ENCODE assay signal across 13 mouse cellular contexts in the genomic region with DNA sequence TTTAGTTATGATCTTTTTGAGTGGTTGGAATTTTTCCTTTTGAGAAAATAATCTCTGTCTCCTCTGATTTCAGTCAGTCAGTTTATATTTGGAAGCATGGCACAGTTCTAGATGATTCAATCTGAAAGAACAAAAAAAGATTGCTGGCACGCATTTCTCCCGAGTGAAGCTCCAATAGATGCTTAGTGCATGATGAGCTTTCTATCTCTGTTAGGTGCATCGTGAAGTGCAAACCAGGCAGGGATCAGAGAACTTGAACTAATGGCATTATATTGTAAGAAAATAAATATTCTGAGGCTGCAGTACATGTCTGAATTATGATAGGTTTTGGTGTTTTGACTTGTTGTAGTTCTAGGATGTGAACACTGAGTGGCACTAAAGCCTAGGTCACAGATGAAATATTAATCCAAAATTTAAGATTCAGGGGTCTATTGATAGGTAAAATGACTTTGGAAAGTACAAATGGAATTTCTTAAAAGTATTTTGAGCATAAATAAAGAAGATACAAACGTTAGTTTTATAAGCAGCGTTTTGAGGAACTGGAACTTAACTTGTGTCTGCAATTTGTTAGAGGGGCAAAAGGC. TPM values are rescaled to one million over a fixed set of nuclear protein-coding genes. Genes with fewer than 3 reads are reported as not detected.
DNase-seq lines count a peak whose midpoint lies in the region; ATAC-seq and TF ChIP-seq lines count a peak whose summit lies in the region.
"Had no signal": no experiment of that assay in that cellular context is flagged by ENCODE, and none has a peak within 500 bp of the region (broad histone marks: within the 10 kb centered on the region; RNA-seq: fewer than 3 reads in every experiment).

No protein-coding gene starts in this region.

- H3K9me3 ChIP-seq in embryonic facial prominence, embryonic 11.5 days (replicated peaks; ENCODE audit: control insufficient read depth, low read length), result no peaks in the 10 kb centered on the region
- H3K9me3 ChIP-seq in embryonic facial prominence, embryonic 10.5 days, result no peaks in the 10 kb centered on the region
- H3K9me3 ChIP-seq in lung, postnatal 0 days (ENCODE audit: low read length), result no peaks in the 10 kb centered on the region
- H3K9me3 ChIP-seq: embryonic facial prominence, embryonic 15.5 days; intestine, embryonic 15.5 days; midbrain, embryonic 10.5 days had no signal

- H3K27me3 ChIP-seq in embryonic facial prominence, embryonic 11.5 days (ENCODE audit: control insufficient read depth, insufficient read depth, low read length), result no peaks in the 10 kb centered on the region
- no peaks in the 10 kb centered on the region for H3K27me3 ChIP-seq in embryonic facial prominence, embryonic 10.5 days (replicated peaks; ENCODE audit: low read depth, poor library complexity, severe bottlenecking)
- H3K27me3 ChIP-seq in lung, postnatal 0 days (replicated peaks; ENCODE audit: insufficient read depth, low read length), result no peaks in the 10 kb centered on the region
- H3K27me3 ChIP-seq: embryonic facial prominence, embryonic 15.5 days; intestine, embryonic 15.5 days had no signal

- no peak overlapping the region for H3K4me2 ChIP-seq in embryonic facial prominence, embryonic 11.5 days (ENCODE audit: low read depth, low read length)
- H3K4me2 ChIP-seq in lung, postnatal 0 days (replicated peaks; ENCODE audit: low read depth, low read length), result no peak overlapping the region
- H3K4me2 ChIP-seq: embryonic facial prominence, embryonic 15.5 days; intestine, embryonic 15.5 days had no signal

- DNase-seq in embryonic facial prominence, embryonic 11.5 days (ENCODE audit: low spot score), result peak; percentile 4
- DNase-seq in embryonic facial prominence, embryonic 10.5 days (ENCODE audit: low spot score), result no peak
- DNase-seq in lung, postnatal 0 days (ENCODE audit: low spot score), result no peak
- DNase-seq in lung, postnatal 25 days (ENCODE audit: low spot score), result no peak
- DNase-seq in layer of hippocampus, adult 9-10 months (ENCODE audit: low spot score), result peak; percentile 42
- DNase-seq in right cerebral cortex, postnatal 36 days (ENCODE audit: low spot score in 2 of 2), result peak; percentile 1 to 13
- no peak for DNase-seq in thymus, postnatal 0 days (ENCODE audit: low spot score)
- DNase-seq in heart, adult 9 months (ENCODE audit: low spot score in 2 of 2), result no peak
- DNase-seq: adrenal gland, postnatal 36 days; heart, adult 11 months had no signal

- peak; percentile 54 for TF ChIP-seq CTCF in lung, postnatal 0 days (IDR thresholded peaks at IDR 0.05)

- no peak for ATAC-seq in embryonic facial prominence, embryonic 11.5 days (replicated peaks; ENCODE audit: insufficient number of reproducible peaks, low FRiP score, low TSS enrichment, low read depth)
- no peak for ATAC-seq in lung, postnatal 0 days
- ATAC-seq: intestine, embryonic 15.5 days had no signal

- TF ChIP-seq EP300 in lung, postnatal 0 days (IDR thresholded peaks at IDR 0.05), result no peak

- no peak overlapping the region for H3K27ac ChIP-seq in embryonic facial prominence, embryonic 11.5 days (replicated peaks; ENCODE audit: low read depth, low read length)
- H3K27ac ChIP-seq in embryonic facial prominence, embryonic 10.5 days (replicated peaks), result no peak overlapping the region
- no peak overlapping the region for H3K27ac ChIP-seq in lung, postnatal 0 days (ENCODE audit: low read length)
- H3K27ac ChIP-seq: embryonic facial prominence, embryonic 15.5 days; intestine, embryonic 15.5 days; midbrain, embryonic 10.5 days had no signal

- H3K36me3 ChIP-seq in embryonic facial prominence, embryonic 11.5 days (replicated peaks; ENCODE audit: control insufficient read depth, insufficient read depth, low read depth, low read length), result no peaks in the 10 kb centered on the region
- no peaks in the 10 kb centered on the region for H3K36me3 ChIP-seq in embryonic facial prominence, embryonic 10.5 days (replicated peaks)
- H3K36me3 ChIP-seq in lung, postnatal 0 days (ENCODE audit: insufficient read depth, low read length), result no peaks in the 10 kb centered on the region
- H3K36me3 ChIP-seq: embryonic facial prominence, embryonic 15.5 days; intestine, embryonic 15.5 days; midbrain, embryonic 10.5 days had no signal

- 56% methylated on average over 5 of the region's 5 CpGs for WGBS in embryonic facial prominence, embryonic 11.5 days
- WGBS in embryonic facial prominence, embryonic 10.5 days, result 59% methylated on average over 5 of the region's 5 CpGs
- WGBS in lung, postnatal 0 days, result 44% methylated on average over 5 of the region's 5 CpGs

- H3K4me1 ChIP-seq in embryonic facial prominence, embryonic 11.5 days (ENCODE audit: control insufficient read depth, insufficient read depth, low read length), result no peaks in the 10 kb centered on the region
- H3K4me1 ChIP-seq in embryonic facial prominence, embryonic 10.5 days, result no peaks in the 10 kb centered on the region
- no peaks in the 10 kb centered on the region for H3K4me1 ChIP-seq in lung, postnatal 0 days (ENCODE audit: insufficient read depth, low read depth, low read length)
- H3K4me1 ChIP-seq: embryonic facial prominence, embryonic 15.5 days; intestine, embryonic 15.5 days; midbrain, embryonic 10.5 days had no signal

- H3K9ac ChIP-seq in embryonic facial prominence, embryonic 11.5 days (replicated peaks; ENCODE audit: low read length), result no peak overlapping the region
- H3K9ac ChIP-seq in lung, postnatal 0 days (replicated peaks; ENCODE audit: low read depth), result no peak overlapping the region
- H3K9ac ChIP-seq: embryonic facial prominence, embryonic 15.5 days; intestine, embryonic 15.5 days had no signal

- no peak overlapping the region for H3K4me3 ChIP-seq in embryonic facial prominence, embryonic 11.5 days (ENCODE audit: low read depth, low read length)
- H3K4me3 ChIP-seq in embryonic facial prominence, embryonic 10.5 days, result no peak overlapping the region
- H3K4me3 ChIP-seq in lung, postnatal 0 days (ENCODE audit: low read depth, low read length), result no peak overlapping the region
- H3K4me3 ChIP-seq: embryonic facial prominence, embryonic 15.5 days; intestine, embryonic 15.5 days; midbrain, embryonic 10.5 days had no signal

RNA-seq across cellular contexts. Expression of gene Slc4a10, which starts 59.2 kb away (rescaled TPM):
- polyA plus RNA-seq in embryonic facial prominence, embryonic 11.5 days (2014; fragmentation: Nextera tagmentation; extraction: Ambion mirVana), result 0.10 and 0.18 TPM in 2 replicates
- polyA plus RNA-seq in embryonic facial prominence, embryonic 10.5 days (2016; fragmentation: Nextera tagmentation; extraction: Ambion mirVana), result 0.03 and 0.05 TPM in 2 replicates
- 0.13 and 0.17 TPM in 2 replicates for polyA plus RNA-seq in lung, postnatal 0 days (2015; fragmentation: Nextera tagmentation; extraction: Ambion mirVana)
- polyA plus RNA-seq in thymus, postnatal 0 days (2015; fragmentation: Nextera tagmentation; extraction: Ambion mirVana), result 0.32 and 0.53 TPM in 2 replicates
- polyA plus RNA-seq: midbrain, embryonic 10.5 days had no signal

Comparison
In these comparisons a context has a peak if more than half of its experiments do, and no peak if none do; other contexts are left out.
1. DNase-seq: peak in embryonic facial prominence, embryonic 11.5 days (single experiment), layer of hippocampus, adult 9-10 months (single experiment) and right cerebral cortex, postnatal 36 days (2 of 2); none in embryonic facial prominence, embryonic 10.5 days (single experiment), lung, postnatal 0 days (single experiment), lung, postnatal 25 days (single experiment), thymus, postnatal 0 days (single experiment) and heart, adult 9 months (0 of 2).